Mouse (Mus musculus) megakaryocyte-erythroid progenitor cell, adult 5 weeks (primary cell): Measurements from ENCODE around the gene Vmn1r16. TPM values are rescaled to one million over a fixed set of nuclear protein-coding genes. Genes with fewer than 3 reads are reported as not detected.

ENCODE experiments used
- polyA plus RNA-seq: library from polyadenylated mRNA; stranded (reverse); fragments of >175 nt; gene quantifications from 2 replicates; pipeline ENCODE4 v1.2.3, GENCODE M21; 2012

Vmn1r16 gene
- polyA plus RNA-seq, result not detected in 2 replicates

GRCm38 (mm10) chr6:57329394-57329793 lies at the start of gene Vmn1r16:
Gene Vmn1r16, minus strand, starts transcription at chr6:57329494.

GRCm38 (mm10) chr6:57363627-57364026 lies 34.3 kb upstream of the Vmn1r16 start, which contains the start of gene Vmn1r17:
Gene Vmn1r17, minus strand, starts transcription at chr6:57363727.

Other genes starting within 250 kb of the Vmn1r16 start
- not detected in 2 replicates for gene Vmn1r10, start 220.0 kb downstream of the Vmn1r16 start, polyA plus RNA-seq
- gene Vmn1r11, start 196.0 kb downstream of the Vmn1r16 start, polyA plus RNA-seq, result not detected in 2 replicates
- not detected in 2 replicates for gene Vmn1r12, start 172.6 kb downstream of the Vmn1r16 start, polyA plus RNA-seq
- not detected in 2 replicates for gene Vmn1r13, start 126.2 kb downstream of the Vmn1r16 start, polyA plus RNA-seq
- gene Vmn1r14, start 97.8 kb downstream of the Vmn1r16 start, polyA plus RNA-seq, result 0.01 TPM in 1 of 2 replicates, not detected in the other
- gene Vmn1r15, start 71.5 kb downstream of the Vmn1r16 start, polyA plus RNA-seq, result not detected in 2 replicates
- not detected in 2 replicates for gene Vmn1r17, start 34.2 kb upstream of the Vmn1r16 start, polyA plus RNA-seq
- not detected in 2 replicates for gene Vmn1r18, start 66.3 kb upstream of the Vmn1r16 start, polyA plus RNA-seq
- not detected in 2 replicates for gene Vmn1r19, start 74.3 kb upstream of the Vmn1r16 start, polyA plus RNA-seq
- not detected in 2 replicates for gene Vmn1r20, start 99.4 kb upstream of the Vmn1r16 start, polyA plus RNA-seq
- gene Ppm1k, start 206.0 kb upstream of the Vmn1r16 start, polyA plus RNA-seq, result 0.13 and 0.17 TPM in 2 replicates